Mouse (Mus musculus) neural tube, embryonic 11.5 days (tissue): ENCODE results near the gene Gpr108. TPM values are rescaled to one million over a fixed set of nuclear protein-coding genes. Genes with fewer than 3 reads are reported as not detected.

Experiments
- ATAC-seq: fragments of 200-750 bp; cut with Nextera tagmentation; 2 replicates; pipeline ENCODE4 v1.8.0; 2017; ENCODE audit warnings: moderate number of reproducible peaks, mild to moderate bottlenecking, moderate TSS enrichment, moderate library complexity; ENCODE audit not compliant: insufficient read depth, low FRiP score, low TSS enrichment
- DNase-seq: peaks from one replicate; pipeline ENCODE4 v3.0.0-alpha.2; 2015; ENCODE audit warnings: low spot score
- H3K27ac ChIP-seq: fragments of 300-500 bp; sonication (generic); 2 replicates; pipeline ENCODE4 v1.5.1; 2014; ENCODE audit warnings: low read depth, mild to moderate bottlenecking, low read length
- H3K27me3 ChIP-seq: fragments of 300-500 bp; sonication (generic); 2 replicates; pipeline ENCODE4 v1.6.1; 2014; ENCODE audit warnings: mild to moderate bottlenecking, low read length, mixed read lengths; ENCODE audit not compliant: control insufficient read depth, insufficient read depth
- H3K36me3 ChIP-seq: fragments of 300-500 bp; sonication (generic); 2 replicates; pipeline ENCODE4 v1.6.1; 2014; ENCODE audit warnings: mild to moderate bottlenecking, low read length, moderate library complexity, mixed read lengths; ENCODE audit not compliant: control insufficient read depth, insufficient read depth
- H3K4me1 ChIP-seq: fragments of 300-500 bp; sonication (generic); 2 replicates; pipeline ENCODE4 v1.6.1; 2014; ENCODE audit warnings: low read length, mixed read lengths; ENCODE audit not compliant: control insufficient read depth, insufficient read depth
- H3K4me2 ChIP-seq: fragments of 300-500 bp; sonication (generic); 2 replicates; pipeline ENCODE4 v1.6.1; 2014; ENCODE audit warnings: low read depth, mild to moderate bottlenecking, moderate library complexity
- H3K4me3 ChIP-seq: fragments of 300-500 bp; sonication (generic); 2 replicates; pipeline ENCODE4 v1.5.1; 2014; ENCODE audit warnings: low read depth, low read length
- H3K9ac ChIP-seq: fragments of 300-500 bp; sonication (generic); 2 replicates; pipeline ENCODE4 v1.6.1; 2014; ENCODE audit warnings: mild to moderate bottlenecking, low read length
- H3K9me3 ChIP-seq: fragments of 300-500 bp; sonication (generic); 2 replicates; pipeline ENCODE4 v1.6.1; 2016; ENCODE audit warnings: low read length; ENCODE audit not compliant: control insufficient read depth
- WGBS: fragments of 180-500 bp; shearing (Covaris S2); extraction: QIAGEN DNeasy Blood & Tissue Kit; methylation state at CpG from one replicate; pipeline ENCODE4 v1.1.7; 2014; 5-methylcytosine and 5-hydroxymethylcytosine counted together
- microRNA-seq: library from miRNA; unstranded; fragments of <30 nt; microRNA quantifications from one replicate; pipeline ENCODE4, GENCODE M21; 2016
- polyA plus RNA-seq: library from polyadenylated mRNA; unstranded; fragments of >200 nt; fragmentation: Nextera tagmentation; extraction: Ambion mirVana; gene quantifications from 2 replicates; pipeline ENCODE4 v1.2.1, GENCODE M21; 2014

Gpr108 gene
- polyA plus RNA-seq, 1 experiment from 2014 or later = 29.1 TPM

- Histone ChIP-seq H3K27ac (no peak overlapping the region), H3K36me3 (no peaks in the 10 kb centered on the region), H3K4me2 (no peak overlapping the region), H3K27me3 (no peaks in the 10 kb centered on the region), H3K9me3 (no peaks in the 10 kb centered on the region), H3K9ac (no peak overlapping the region), H3K4me1 (no peaks in the 10 kb centered on the region), H3K4me3 (no peak overlapping the region)
- 88% methylated on average over 3 of the region's 3 CpGs for WGBS
- DNase-seq = no peak
- no peak for ATAC-seq
These were observed 53.5 kb downstream of the Gpr108 start for GRCm38 (mm10) chr17:57194771-57195170.

GRCm38 (mm10) chr17:57194041-57194507, 54.2 kb downstream of the Gpr108 start, which contains the start of gene Tnfsf14:
TSS of gene Tnfsf14 (minus strand) at chr17:57194177.
- 82% methylated on average over 11 of the region's 11 CpGs for WGBS
- H3K36me3 ChIP-seq = no peaks in the 10 kb centered on the region
- no peaks in the 10 kb centered on the region for H3K9me3 ChIP-seq
- no peaks in the 10 kb centered on the region for H3K4me1 ChIP-seq
- H3K9ac ChIP-seq = no peak within 1 kb of the TSS
- no peak within 1 kb of the TSS for H3K27ac ChIP-seq
- DNase-seq (no peak), ATAC-seq (no peak)
- no peak within 1 kb of the TSS for H3K4me2 ChIP-seq
- H3K4me3 ChIP-seq = no peak within 1 kb of the TSS
- no peaks in the 10 kb centered on the region for H3K27me3 ChIP-seq

- Histone ChIP-seq H3K27ac (no peak overlapping the region), H3K9me3 (no peaks in the 10 kb centered on the region), H3K4me3 (no peak overlapping the region), H3K4me1 (no peaks in the 10 kb centered on the region), H3K36me3 (no peaks in the 10 kb centered on the region), H3K9ac (no peak overlapping the region), H3K27me3 (no peaks in the 10 kb centered on the region), H3K4me2 (no peak overlapping the region)
- DNase-seq (no peak), ATAC-seq (no peak)
- WGBS = 88% methylated on average over 12 of the region's 12 CpGs
These were observed 59.6 kb downstream of the Gpr108 start for GRCm38 (mm10) chr17:57188510-57189192.

GRCm38 (mm10) chr17:57185641-57186040, 62.6 kb downstream of the Gpr108 start:
- Histone ChIP-seq H3K4me3 (no peak overlapping the region), H3K4me2 (no peak overlapping the region), H3K27ac (no peak overlapping the region), H3K36me3 (no peaks in the 10 kb centered on the region), H3K27me3 (no peaks in the 10 kb centered on the region), H3K9ac (no peak overlapping the region), H3K4me1 (no peaks in the 10 kb centered on the region), H3K9me3 (no peaks in the 10 kb centered on the region)
- 69% methylated on average over 2 of the region's 2 CpGs for WGBS
- DNase-seq (no peak), ATAC-seq (no peak)

Small RNAs within 50 kb of the gene (microRNA-seq; reads per million reads assigned to microRNA genes)
- gene Mir6978 = not detected

Other genes with a start within 250 kb of the Gpr108 start
- not detected in 2 replicates for gene Pspn, start 248.4 kb downstream of the Gpr108 start, polyA plus RNA-seq
- 78.1 and 85.0 TPM in 2 replicates for gene Gtf2f1, start 237.2 kb downstream of the Gpr108 start, polyA plus RNA-seq
- not detected in 2 replicates for gene Gm17949, start 237.0 kb downstream of the Gpr108 start, polyA plus RNA-seq
- 45.4 and 46.2 TPM in 2 replicates for gene Khsrp, start 216.9 kb downstream of the Gpr108 start, polyA plus RNA-seq
- gene Slc25a41, start 206.8 kb downstream of the Gpr108 start, polyA plus RNA-seq = 0.20 TPM in 1 of 2 replicates, not detected in the other
- gene Crb3, start 189.3 kb downstream of the Gpr108 start, polyA plus RNA-seq = 1.2 and 1.9 TPM in 2 replicates
- 16.8 and 18.5 TPM in 2 replicates for gene Slc25a23, start 188.6 kb downstream of the Gpr108 start, polyA plus RNA-seq
- 2.8 and 2.9 TPM in 2 replicates for gene Dennd1c, start 169.9 kb downstream of the Gpr108 start, polyA plus RNA-seq
- gene Tubb4a, start 160.7 kb downstream of the Gpr108 start, polyA plus RNA-seq = 200 and 229 TPM in 2 replicates
- gene Tnfsf9, start 143.1 kb downstream of the Gpr108 start, polyA plus RNA-seq = 6.1 and 6.8 TPM in 2 replicates
- gene Cd70, start 98.7 kb downstream of the Gpr108 start, polyA plus RNA-seq = 0.28 TPM in 1 of 2 replicates, not detected in the other
- gene Tnfsf14, start 54.3 kb downstream of the Gpr108 start, polyA plus RNA-seq = 0.28 TPM in 1 of 2 replicates, not detected in the other
- gene C3, start 20.3 kb downstream of the Gpr108 start, polyA plus RNA-seq = 0.49 and 0.66 TPM in 2 replicates
- 21.3 and 21.7 TPM in 2 replicates for gene Trip10, start 1.0 kb upstream of the Gpr108 start, polyA plus RNA-seq
- 1.9 and 2.5 TPM in 2 replicates for gene Vav1, start 30.7 kb upstream of the Gpr108 start, polyA plus RNA-seq
- 2.7 and 3.6 TPM in 2 replicates for gene Adgre1, start 110.2 kb upstream of the Gpr108 start, polyA plus RNA-seq